Mouse (Mus musculus) forebrain, embryonic 11.5 days (tissue): ENCODE results near the gene Ccn5. TPM values are rescaled to one million over a fixed set of nuclear protein-coding genes. Genes with fewer than 3 reads are reported as not detected.
A peak's percentile ranks its signal among the peaks of the same experiment; 100 is the strongest.

ENCODE experiments used
- ATAC-seq: fragments of 200-750 bp; cut with Nextera tagmentation; replicated peaks from 2 replicates; pipeline ENCODE4 v1.8.0; 2017; ENCODE audit warnings: moderate TSS enrichment; ENCODE audit not compliant: low FRiP score
- DNase-seq: peaks from one replicate; pipeline ENCODE4 v3.0.0-alpha.2; 2017; ENCODE audit warnings: low spot score
- H3K27ac ChIP-seq: fragments of 300-500 bp; sonication (generic); 2 replicates; pipeline ENCODE4 v1.5.1; 2014; ENCODE audit warnings: low read depth, low read length
- H3K27me3 ChIP-seq: fragments of 300-500 bp; sonication (generic); 2 replicates; pipeline ENCODE4 v1.6.1; 2014; ENCODE audit warnings: mild to moderate bottlenecking, low read length, mixed read lengths; ENCODE audit not compliant: control insufficient read depth, insufficient read depth
- H3K36me3 ChIP-seq: fragments of 300-500 bp; sonication (generic); 2 replicates; pipeline ENCODE4 v1.6.1; 2014; ENCODE audit warnings: mild to moderate bottlenecking, low read length, moderate library complexity, mixed read lengths; ENCODE audit not compliant: control insufficient read depth, insufficient read depth
- H3K4me1 ChIP-seq: fragments of 300-500 bp; sonication (generic); replicated peaks from 2 replicates; pipeline ENCODE4 v1.6.1; 2014; ENCODE audit warnings: low read length, mixed read lengths; ENCODE audit not compliant: control insufficient read depth, insufficient read depth
- H3K4me2 ChIP-seq: fragments of 300-500 bp; sonication (generic); 2 replicates; pipeline ENCODE4 v1.6.1; 2014; ENCODE audit warnings: low read depth, mild to moderate bottlenecking, low read length, moderate library complexity, mixed read lengths; ENCODE audit not compliant: severe bottlenecking
- H3K4me3 ChIP-seq: fragments of 300-500 bp; sonication (generic); 2 replicates; pipeline ENCODE4 v1.5.1; 2014; ENCODE audit warnings: low read depth, low read length
- H3K9ac ChIP-seq: fragments of 300-500 bp; sonication (generic); 2 replicates; pipeline ENCODE4 v1.6.1; 2014; ENCODE audit warnings: low read length
- H3K9me3 ChIP-seq: fragments of 300-500 bp; sonication (generic); 2 replicates; pipeline ENCODE4 v1.6.1; 2016; ENCODE audit warnings: low read length, mixed read lengths; ENCODE audit not compliant: control insufficient read depth
- WGBS: fragments of 180-500 bp; shearing (Covaris S2); extraction: QIAGEN DNeasy Blood & Tissue Kit; methylation state at CpG from one replicate; pipeline ENCODE4 v1.1.7; 2014; 5-methylcytosine and 5-hydroxymethylcytosine counted together
- polyA plus RNA-seq: library from polyadenylated mRNA; unstranded; fragments of >200 nt; fragmentation: Nextera tagmentation; extraction: Ambion mirVana; gene quantifications from 2 replicates; pipeline ENCODE4 v1.2.1, GENCODE M21; 2014

Ccn5 gene
- polyA plus RNA-seq, 1 experiment from 2014 or later, result 0.32 TPM

DNA sequence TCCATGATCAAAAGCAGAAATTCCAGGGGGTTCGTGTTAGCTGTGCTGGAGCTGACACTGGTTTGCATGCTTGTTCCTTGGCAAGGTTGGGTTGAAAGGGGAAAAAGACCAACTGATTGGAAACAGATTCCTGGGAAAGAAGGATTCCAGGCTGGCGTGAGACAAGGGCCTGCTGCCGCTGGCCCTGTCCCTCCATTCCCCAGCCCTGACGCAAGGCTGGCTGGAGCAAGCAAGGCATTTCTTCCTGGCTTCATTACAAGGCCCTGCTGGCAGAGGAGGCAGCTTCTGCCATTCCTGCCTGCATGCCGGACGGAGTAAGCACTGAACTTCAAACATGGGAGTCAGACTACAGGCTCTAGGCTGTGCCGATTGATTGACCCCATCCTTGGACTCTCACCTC lies 22.2 kb upstream of the Ccn5 start:
- no peak overlapping the region for H3K4me2 ChIP-seq
- no peaks in the 10 kb centered on the region for H3K9me3 ChIP-seq
- no peak for ATAC-seq
- DNase-seq, result no peak
- H3K4me1 ChIP-seq, result no peaks in the 10 kb centered on the region
- no peak overlapping the region for H3K27ac ChIP-seq
- no peaks in the 10 kb centered on the region for H3K36me3 ChIP-seq
- no peaks in the 10 kb centered on the region for H3K27me3 ChIP-seq
- no peak overlapping the region for H3K9ac ChIP-seq
- H3K4me3 ChIP-seq, result no peak overlapping the region
- WGBS, result 72% methylated on average over 7 of the region's 7 CpGs

GRCm38 (mm10) chr2:163800832-163801231 lies 19.8 kb upstream of the Ccn5 start:
- H3K27ac ChIP-seq, result no peak overlapping the region
- WGBS, result 56% methylated on average over 3 of the region's 3 CpGs
- H3K4me1 ChIP-seq, result no peaks in the 10 kb centered on the region
- H3K4me2 ChIP-seq, result no peak overlapping the region
- ATAC-seq (no peak), DNase-seq (no peak)
- H3K9ac ChIP-seq, result no peak overlapping the region
- no peaks in the 10 kb centered on the region for H3K9me3 ChIP-seq
- H3K27me3 ChIP-seq, result no peaks in the 10 kb centered on the region
- no peak overlapping the region for H3K4me3 ChIP-seq
- no peaks in the 10 kb centered on the region for H3K36me3 ChIP-seq

GRCm38 (mm10) chr2:163801406-163801805 lies 19.3 kb upstream of the Ccn5 start:
- H3K4me1 ChIP-seq, result no peaks in the 10 kb centered on the region
- H3K4me3 ChIP-seq, result no peak overlapping the region
- H3K9ac ChIP-seq, result no peak overlapping the region
- ATAC-seq (no peak), DNase-seq (no peak)
- H3K36me3 ChIP-seq, result no peaks in the 10 kb centered on the region
- H3K27ac ChIP-seq, result no peak overlapping the region
- no peaks in the 10 kb centered on the region for H3K9me3 ChIP-seq
- no peak overlapping the region for H3K4me2 ChIP-seq
- 91% methylated on average over 5 of the region's 5 CpGs for WGBS
- no peaks in the 10 kb centered on the region for H3K27me3 ChIP-seq

GRCm38 (mm10) chr2:163803838-163804237 lies 16.8 kb upstream of the Ccn5 start:
- Histone ChIP-seq H3K27ac (no peak overlapping the region), H3K36me3 (no peaks in the 10 kb centered on the region), H3K27me3 (no peaks in the 10 kb centered on the region), H3K9me3 (no peaks in the 10 kb centered on the region), H3K9ac (no peak overlapping the region), H3K4me3 (no peak overlapping the region), H3K4me1 (no peaks in the 10 kb centered on the region), H3K4me2 (no peak overlapping the region)
- DNase-seq, result no peak
- 74% methylated on average over 5 of the region's 5 CpGs for WGBS
- ATAC-seq, result no peak

GRCm38 (mm10) chr2:163809166-163809565 lies 11.5 kb upstream of the Ccn5 start:
- Histone ChIP-seq H3K27ac (no peak overlapping the region), H3K27me3 (no peaks in the 10 kb centered on the region), H3K36me3 (no peaks in the 10 kb centered on the region), H3K9me3 (no peaks in the 10 kb centered on the region), H3K4me1 (no peaks in the 10 kb centered on the region), H3K4me2 (no peak overlapping the region), H3K9ac (no peak overlapping the region), H3K4me3 (no peak overlapping the region)
- 91% methylated on average over 4 of the region's 4 CpGs for WGBS
- ATAC-seq (no peak), DNase-seq (no peak)

DNA sequence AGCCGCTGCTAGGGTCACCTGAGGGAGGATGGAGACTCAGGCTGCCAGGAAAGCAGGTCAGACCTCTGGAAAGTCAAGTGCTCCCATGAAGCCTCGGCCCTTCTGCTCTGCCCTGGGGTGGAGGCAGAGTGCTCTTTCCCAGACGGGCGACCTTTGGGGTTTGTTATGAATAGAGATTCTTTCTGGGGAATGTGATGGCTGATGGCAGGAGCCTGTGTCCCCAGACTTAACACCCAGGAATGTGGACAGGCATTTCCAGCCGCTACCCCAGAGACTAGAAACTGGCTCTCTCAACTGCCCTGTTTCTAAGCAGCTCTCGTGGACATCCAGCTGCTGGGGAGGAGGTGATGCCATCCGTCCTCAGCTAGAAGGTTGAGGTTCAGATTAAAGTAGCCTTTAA lies 11.0 kb upstream of the Ccn5 start:
- 63% methylated on average over 7 of the region's 7 CpGs for WGBS
- H3K36me3 ChIP-seq, result no peaks in the 10 kb centered on the region
- ATAC-seq (no peak), DNase-seq (no peak)
- H3K4me2 ChIP-seq, result no peak overlapping the region
- no peaks in the 10 kb centered on the region for H3K27me3 ChIP-seq
- no peak overlapping the region for H3K9ac ChIP-seq
- H3K9me3 ChIP-seq, result no peaks in the 10 kb centered on the region
- H3K27ac ChIP-seq, result no peak overlapping the region
- no peaks in the 10 kb centered on the region for H3K4me1 ChIP-seq
- no peak overlapping the region for H3K4me3 ChIP-seq

GRCm38 (mm10) chr2:163813077-163813476 lies 7.6 kb upstream of the Ccn5 start:
- Histone ChIP-seq H3K36me3 (no peaks in the 10 kb centered on the region), H3K9ac (no peak overlapping the region), H3K9me3 (no peaks in the 10 kb centered on the region), H3K27ac (no peak overlapping the region), H3K27me3 (no peaks in the 10 kb centered on the region), H3K4me1 (no peaks in the 10 kb centered on the region), H3K4me3 (no peak overlapping the region), H3K4me2 (no peak overlapping the region)
- 67% methylated on average over 5 of the region's 5 CpGs for WGBS
- no peak for ATAC-seq
- no peak for DNase-seq

DNA sequence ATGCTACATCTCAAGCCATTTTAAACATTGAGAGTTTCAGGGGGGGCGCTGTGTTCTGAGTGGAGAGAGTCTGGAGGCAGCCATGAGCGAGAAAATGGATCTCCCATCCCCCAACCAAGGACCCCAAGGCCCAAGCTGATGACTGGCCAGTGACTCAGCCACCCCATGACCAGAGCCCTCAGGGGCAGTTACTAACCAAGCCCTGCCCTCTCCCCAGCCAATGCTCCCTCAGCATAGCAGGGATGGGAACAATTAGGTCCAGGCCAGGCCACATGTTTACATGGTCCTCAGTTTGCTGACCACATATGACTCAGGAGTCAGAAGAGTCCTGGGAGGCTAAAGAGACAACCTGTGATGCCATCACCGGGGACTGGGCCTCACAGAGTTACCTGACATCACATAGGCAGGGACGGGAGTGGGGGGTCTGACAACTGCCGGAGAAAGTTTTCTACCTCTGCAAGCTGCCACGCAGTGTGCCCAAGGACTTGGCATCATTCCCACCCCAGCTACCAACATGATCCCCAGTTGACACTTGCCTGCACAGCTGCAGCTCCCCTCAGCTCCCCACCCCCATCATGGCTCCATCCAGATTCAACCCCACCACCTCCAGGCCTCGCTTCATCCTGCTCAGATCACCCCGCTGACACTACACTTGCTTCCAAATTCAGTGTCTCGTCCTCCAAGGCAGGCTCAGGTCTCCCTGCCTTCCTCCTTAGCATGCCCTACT lies 5.8 kb upstream of the Ccn5 start:
- no peaks in the 10 kb centered on the region for H3K4me1 ChIP-seq

GRCm38 (mm10) chr2:163823248-163823647 lies 2.6 kb downstream of the Ccn5 start:
- Histone ChIP-seq H3K27ac (no peak overlapping the region), H3K4me2 (no peak overlapping the region), H3K9me3 (no peaks in the 10 kb centered on the region), H3K36me3 (no peaks in the 10 kb centered on the region), H3K27me3 (no peaks in the 10 kb centered on the region), H3K4me3 (no peak overlapping the region), H3K9ac (no peak overlapping the region), H3K4me1 (peaks cover 3% of the 10 kb centered on the region; the same call in 1 of the 2 replicates)
- 9% methylated on average over 4 of the region's 4 CpGs for whole genome bisulfite sequencing
- no peak for ATAC-seq
- peak; percentile 81 for DNase-seq

More for the DNA sequence above, 5.8 kb upstream of the Ccn5 start:
- DNase-seq (no peak), ATAC-seq (no peak)
- 89% methylated on average over 9 of the region's 9 CpGs for WGBS
- Histone ChIP-seq H3K9me3 (no peaks in the 10 kb centered on the region), H3K4me2 (no peak overlapping the region), H3K27ac (no peak overlapping the region), H3K36me3 (no peaks in the 10 kb centered on the region), H3K9ac (no peak overlapping the region), H3K27me3 (no peaks in the 10 kb centered on the region), H3K4me3 (no peak overlapping the region)
